Mouse (Mus musculus): Measurements from ENCODE around the gene Stag2.

Stag2 gene

GRCm38 (mm10) chrX:42250342-42250741 is 101.2 kb downstream of the Stag2 start:
- no peak for DNase-seq

- no peak for DNase-seq
These were observed 123.6 kb downstream of the Stag2 start for GRCm38 (mm10) chrX:42272713-42273112.

- DNase-seq: peak; percentile 15
These were observed 141.1 kb downstream of the Stag2 start for GRCm38 (mm10) chrX:42290215-42290614.

- peak; percentile 17 for DNase-seq
These were observed 166.1 kb downstream of the Stag2 start for GRCm38 (mm10) chrX:42315231-42315630.

GRCm38 (mm10) chrX:42320424-42320823 is 171.3 kb downstream of the Stag2 start:
- DNase-seq: no peak

GRCm38 (mm10) chrX:42321200-42321773 is 172.2 kb downstream of the Stag2 start:
- DNase-seq: no peak

GRCm38 (mm10) chrX:42324848-42325247 is 175.7 kb downstream of the Stag2 start:
- no peak for DNase-seq
